Mouse (Mus musculus): ENCODE measurements around the gene 2310057N15Rik. TPM values are rescaled to one million over a fixed set of nuclear protein-coding genes. Genes with fewer than 3 reads are reported as not detected.
"Not testable (repeated sequence)": the region's sequence is repeated elsewhere in the genome, so short reads cannot be mapped to it uniquely, and the experiment has no call there.

The 2310057N15Rik gene
- total RNA-seq (2021) = not detected

DNA sequence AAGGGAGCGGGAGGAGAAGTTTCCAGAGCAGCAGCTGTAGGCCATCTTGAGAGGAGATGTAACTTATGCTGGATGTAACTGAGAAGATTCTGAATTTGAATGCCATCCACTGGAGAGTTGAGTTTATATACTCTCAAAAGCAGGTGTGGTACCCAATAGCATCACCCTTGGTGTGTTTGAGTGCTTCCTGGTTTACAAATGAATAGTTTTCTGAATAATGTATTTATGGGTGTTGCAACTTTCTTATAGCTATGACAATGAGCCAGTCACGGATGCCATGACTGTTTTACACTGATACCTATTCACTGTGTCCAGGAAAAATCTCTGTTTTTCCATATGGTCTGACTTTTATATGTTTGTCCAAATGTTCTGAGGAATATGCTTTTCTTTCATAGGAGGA lies at the start of gene 2310057N15Rik:
Gene 2310057N15Rik, minus strand, starts transcription at position 101 of the 400 bp plus-strand sequence.
- no peak for DNase-seq (ENCODE audit: low spot score in 2 of 2)
- intact Hi-C loops (cut with DNase I) = no loop called here

DNA sequence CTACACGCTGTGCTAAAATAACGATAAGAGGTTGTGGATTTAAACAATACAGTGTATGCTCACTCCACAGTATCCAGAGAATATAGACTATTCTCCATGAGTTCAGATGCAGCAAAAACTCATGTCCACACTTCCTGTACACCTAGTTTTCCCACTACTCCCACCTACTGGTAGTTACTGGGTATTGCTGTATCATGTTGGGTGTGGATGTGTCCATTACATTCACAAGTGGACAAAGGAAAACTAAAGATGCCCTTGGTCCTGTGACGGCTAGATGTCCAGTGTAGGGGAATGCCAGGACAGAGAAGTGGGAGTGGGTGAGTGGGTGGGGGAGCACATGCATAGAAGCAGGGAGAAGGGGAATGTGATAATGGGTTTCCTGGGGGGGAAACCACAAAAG lies 49.7 kb upstream of the 2310057N15Rik start:
- intact Hi-C loops (cut with DNase I) = loop anchor here (10.0 kb wide), 1 partner anchor 449 kb away; no protein-coding TSS in a partner anchor
- DNase-seq (ENCODE audit: low spot score in 2 of 2) = no peak

DNA sequence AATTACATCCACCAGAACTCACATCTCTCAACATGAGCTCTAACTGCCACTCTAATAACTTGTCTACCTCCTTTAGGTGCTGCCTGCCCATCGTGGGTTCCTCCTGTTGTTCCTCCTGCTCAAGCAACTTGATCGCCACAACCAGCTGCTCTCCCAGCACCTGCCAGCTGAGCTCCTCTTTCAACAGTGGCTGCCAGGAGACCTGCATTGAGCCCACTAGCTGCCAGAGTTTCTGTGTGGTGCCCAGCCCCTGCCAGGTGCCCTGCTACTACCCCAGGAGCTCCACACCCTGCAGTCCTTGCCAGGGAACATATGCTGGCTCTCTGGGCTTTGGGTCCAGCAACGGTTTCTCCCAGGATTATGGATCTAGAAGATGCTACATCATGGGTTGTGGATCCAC lies 46.1 kb upstream of the 2310057N15Rik start, which contains the start of gene Krtap15:
Gene Krtap15, plus strand, starts transcription at position 150 of the 400 bp plus-strand sequence.
- intact Hi-C loops (cut with DNase I) = loop anchor here (10.0 kb wide), 1 partner anchor 445 kb away; no protein-coding TSS in a partner anchor
- no peak for DNase-seq (ENCODE audit: low spot score in 2 of 2)

DNA sequence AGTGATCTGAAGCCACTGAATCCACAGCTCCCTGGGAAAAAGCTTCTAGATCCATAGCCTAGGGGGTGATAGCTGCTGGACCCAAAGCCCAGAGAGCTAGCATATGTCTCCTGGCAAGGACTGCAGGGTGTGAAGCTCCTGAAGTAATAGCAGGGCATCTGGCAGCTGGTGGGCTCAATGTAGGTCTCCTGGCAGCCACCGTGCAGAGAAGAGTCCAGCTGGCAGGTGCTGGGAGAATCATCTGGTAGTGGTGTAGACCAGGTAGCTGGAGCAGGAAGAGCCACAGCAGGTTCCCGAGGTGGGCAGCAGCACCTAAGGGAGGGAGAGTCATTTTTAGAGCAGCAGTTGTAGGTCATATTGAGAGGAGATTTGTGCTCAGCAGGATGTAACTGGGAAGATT lies 37.8 kb upstream of the 2310057N15Rik start, which contains the start of gene Gm20741:
Gene Gm20741, minus strand, starts transcription at position 394 of the 400 bp plus-strand sequence.
- no peak for DNase-seq (ENCODE audit: low spot score in 2 of 2)
- intact Hi-C loops (cut with DNase I) = no loop called here

DNA sequence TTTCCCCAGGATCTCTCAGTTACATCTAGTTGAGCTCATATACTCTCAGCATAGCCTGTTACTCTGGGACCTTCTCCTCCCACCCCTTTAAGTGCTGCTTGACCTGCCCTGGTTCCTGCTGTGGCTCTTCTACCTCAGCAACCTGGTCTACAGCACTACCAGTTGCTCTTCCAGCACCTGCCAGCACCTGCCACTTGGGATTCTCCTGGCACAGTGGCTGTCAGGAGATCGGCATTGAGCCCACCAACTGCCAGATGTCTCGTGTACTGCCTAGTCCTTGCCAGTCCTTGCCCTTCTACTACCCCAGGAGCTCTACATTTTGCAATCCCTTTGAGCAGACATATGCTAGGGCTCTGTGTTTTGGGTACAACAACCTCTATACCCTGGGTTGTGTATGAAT lies 12.8 kb upstream of the 2310057N15Rik start:
- no peak for DNase-seq (ENCODE audit: low spot score in 2 of 2)
- intact Hi-C loops (cut with DNase I) = no loop called here

DNA sequence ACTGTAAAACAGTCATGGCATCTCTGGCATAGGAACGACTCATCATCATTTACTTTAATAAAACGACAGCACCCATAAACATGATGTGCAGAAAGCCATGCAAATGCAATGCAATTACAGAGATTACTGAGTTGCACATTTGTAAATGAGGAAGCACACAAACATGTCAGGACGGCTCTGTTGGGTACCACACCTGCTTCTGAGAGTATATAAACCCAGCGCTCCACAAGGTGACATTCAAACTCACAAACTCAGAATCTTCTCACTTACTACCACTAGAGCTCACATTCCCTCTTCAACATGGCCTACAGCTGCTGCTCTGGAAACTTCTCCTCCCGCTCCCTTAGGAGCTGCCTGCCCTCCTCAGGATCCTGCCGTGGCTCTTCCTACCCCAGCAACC lies 3.6 kb upstream of the 2310057N15Rik start, which contains the start of gene Gm5965:
Gene Gm5965, plus strand, starts transcription at position 301 of the 400 bp plus-strand sequence.
- intact Hi-C loops (cut with DNase I) = no loop called here
- no peak for DNase-seq (ENCODE audit: low spot score in 2 of 2)

DNA sequence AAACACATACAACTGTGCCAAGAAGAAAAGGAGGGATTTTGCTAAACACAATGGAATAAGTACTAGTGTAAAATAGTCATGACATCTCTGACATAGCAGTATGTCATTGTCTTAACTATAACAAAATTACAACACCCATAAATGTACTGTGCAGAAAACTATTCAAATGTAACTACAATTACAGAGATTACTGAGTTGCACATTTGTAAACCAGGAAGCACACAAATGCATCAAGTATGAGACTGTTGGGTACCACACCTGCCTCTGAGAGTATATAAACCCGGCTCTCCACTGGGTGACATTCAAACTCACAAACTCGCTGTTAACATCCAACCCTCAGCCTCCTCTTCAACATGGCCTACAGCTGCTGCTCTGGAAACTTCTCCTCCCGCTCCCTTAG lies 15.5 kb downstream of the 2310057N15Rik start, which contains the start of gene 2310034C09Rik:
Gene 2310034C09Rik, plus strand, starts transcription at position 301 of the 400 bp plus-strand sequence.
- DNase-seq (ENCODE audit: low spot score in 2 of 2); intact Hi-C loops (cut with DNase I): not testable (repeated sequence)

DNA sequence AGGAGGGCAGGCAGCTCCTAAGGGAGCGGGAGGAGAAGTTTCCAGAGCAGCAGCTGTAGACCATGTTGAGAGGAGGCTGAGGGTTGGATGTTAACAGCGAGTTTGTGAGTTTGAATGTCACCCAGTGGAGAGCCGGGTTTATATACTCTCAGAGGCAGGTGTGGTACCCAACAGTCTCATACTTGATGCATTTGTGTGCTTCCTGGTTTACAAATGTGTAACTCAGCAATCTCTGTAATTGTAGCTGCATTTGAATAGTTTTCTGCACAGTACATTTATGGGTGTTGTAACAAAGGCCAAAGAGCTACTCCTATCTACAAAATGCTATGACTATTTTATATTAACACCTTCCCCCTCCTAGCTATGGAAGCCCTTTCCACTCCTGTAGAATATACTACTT lies 22.5 kb downstream of the 2310057N15Rik start, which contains the start of gene Krtap13:
Gene Krtap13, minus strand, starts transcription at position 101 of the 400 bp plus-strand sequence.
- intact Hi-C loops (cut with DNase I); DNase-seq (ENCODE audit: low spot score in 2 of 2): not testable (repeated sequence)

DNA sequence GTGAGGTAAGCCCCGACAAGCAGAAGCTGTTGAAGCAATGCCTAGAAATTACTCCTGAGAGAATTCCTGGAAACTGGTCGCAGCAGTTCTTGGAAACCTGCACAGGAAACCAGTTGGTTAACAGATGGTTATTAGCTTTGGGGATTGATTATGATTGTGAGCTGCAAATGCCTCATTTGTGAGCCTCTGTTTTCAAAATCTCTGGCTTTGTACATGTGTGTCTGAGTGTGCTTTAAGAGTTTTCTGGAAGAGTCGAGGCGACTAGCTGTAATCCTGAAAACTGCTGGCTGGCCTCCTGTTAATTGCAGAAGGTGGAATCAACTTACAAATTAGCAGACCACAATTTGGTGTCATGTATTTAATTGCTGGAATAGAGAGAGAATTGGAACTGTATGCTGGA lies 26.1 kb downstream of the 2310057N15Rik start:
- no peak for DNase-seq (ENCODE audit: low spot score in 2 of 2)
- intact Hi-C loops (cut with DNase I) = no loop called here

DNA sequence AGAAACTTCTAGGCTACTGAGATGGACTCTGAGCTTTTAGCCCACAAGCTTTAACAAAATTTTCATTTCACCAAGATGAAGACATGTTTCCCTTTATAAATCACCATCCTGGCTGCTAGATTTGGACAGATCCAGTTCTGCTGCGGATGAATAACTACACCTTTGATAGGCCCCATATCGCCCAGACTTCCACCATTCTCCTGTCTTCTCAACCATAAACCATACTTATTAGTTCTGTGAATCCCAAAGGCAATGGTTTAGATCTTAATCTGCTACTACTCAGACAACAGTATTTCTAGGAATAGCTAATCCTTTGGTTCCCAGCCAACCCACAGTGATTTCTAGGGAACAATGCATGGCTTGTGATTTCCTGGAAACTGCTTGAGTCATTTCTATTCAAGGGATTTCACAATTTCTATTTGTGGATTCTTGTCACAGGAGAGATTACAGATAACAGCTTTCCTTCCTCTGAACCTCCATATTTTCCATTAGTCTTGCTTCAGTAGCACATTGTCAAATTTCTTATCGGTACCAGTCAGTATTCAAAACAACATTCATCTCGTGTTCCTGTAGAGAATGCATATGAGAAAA lies 29.2 kb downstream of the 2310057N15Rik start:
- no peak for DNase-seq (ENCODE audit: low spot score in 2 of 2)
- intact Hi-C loops (cut with DNase I) = no loop called here

DNA sequence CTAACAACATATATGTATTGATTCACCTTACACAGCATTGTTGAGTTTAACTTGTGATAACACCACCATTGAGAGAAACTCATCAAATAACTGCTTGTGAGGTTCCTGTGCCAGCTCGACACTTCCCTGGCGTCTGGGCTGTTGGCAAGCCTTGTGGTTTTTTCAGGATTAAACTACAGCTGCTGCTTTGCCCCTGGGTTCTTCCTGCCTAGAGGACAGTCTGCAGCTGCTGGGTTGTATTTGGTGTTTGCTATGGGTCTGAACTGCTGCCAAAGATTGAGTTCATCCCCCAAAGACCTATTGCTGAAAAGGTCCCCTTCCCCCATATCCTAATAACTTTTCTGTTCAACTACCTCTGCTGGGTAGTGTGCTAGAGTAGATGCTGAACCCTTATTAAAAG lies 38.6 kb downstream of the 2310057N15Rik start:
- intact Hi-C loops (cut with DNase I) = no loop called here
- no peak for DNase-seq (ENCODE audit: low spot score in 2 of 2)

DNA sequence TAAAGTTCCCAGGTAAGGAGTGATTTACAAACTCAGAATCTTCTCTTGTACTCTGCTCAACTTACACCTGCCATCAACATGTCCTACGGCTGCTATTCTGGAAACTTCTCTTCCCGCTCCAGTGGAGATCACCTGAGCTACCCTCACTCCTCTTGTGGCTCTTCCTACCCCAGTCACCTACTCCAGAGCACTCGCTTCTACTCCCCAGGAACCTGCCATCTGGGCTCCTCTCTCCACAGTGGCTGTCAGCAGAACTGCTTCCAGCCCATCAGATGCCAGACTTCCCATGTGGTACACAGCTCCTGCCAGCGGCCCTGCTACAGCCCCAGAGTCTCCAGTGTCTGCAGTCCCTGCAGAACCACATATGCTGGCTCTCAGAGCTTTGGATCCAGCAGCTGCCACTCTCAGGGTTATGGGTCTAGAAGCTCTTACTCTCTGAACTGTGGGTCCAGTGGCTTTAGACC lies 45.2 kb downstream of the 2310057N15Rik start, which contains the start of gene Krtap13-1:
Gene Krtap13-1, plus strand, starts transcription at position 51 of the 464 bp plus-strand sequence.
- intact Hi-C loops (cut with DNase I) = no loop called here
- no peak for DNase-seq (ENCODE audit: low spot score in 2 of 2)

Other genes with a start within 250 kb of the 2310057N15Rik start
- not detected for gene Cldn8, start 211.0 kb downstream of the 2310057N15Rik start, total RNA-seq (2021)
- gene Krtap24-1, start 161.9 kb downstream of the 2310057N15Rik start, total RNA-seq (2021) = not detected
- not detected for gene 2310079G19Rik, start 146.5 kb downstream of the 2310057N15Rik start, total RNA-seq (2021)
- not detected for gene Krtap26-1, start 126.4 kb downstream of the 2310057N15Rik start, total RNA-seq (2021)
- gene Krtap27-1, start 102.5 kb downstream of the 2310057N15Rik start, total RNA-seq (2021) = not detected
- gene 2310061N02Rik, start 66.2 kb downstream of the 2310057N15Rik start, total RNA-seq (2021) = not detected
- not detected for gene Krtap13-1, start 45.3 kb downstream of the 2310057N15Rik start, total RNA-seq (2021)
- gene Krtap13, start 22.6 kb downstream of the 2310057N15Rik start, total RNA-seq (2021) = not detected
- gene 2310034C09Rik, start 15.4 kb downstream of the 2310057N15Rik start, total RNA-seq (2021) = not detected
- gene Gm5965, start 3.7 kb upstream of the 2310057N15Rik start, total RNA-seq (2021) = not detected
- gene Gm20741, start 38.0 kb upstream of the 2310057N15Rik start, total RNA-seq (2021) = not detected
- not detected for gene Krtap15, start 46.0 kb upstream of the 2310057N15Rik start, total RNA-seq (2021)
- not detected for gene Krtap14, start 51.9 kb upstream of the 2310057N15Rik start, total RNA-seq (2021)
- not detected for gene Krtap19-1, start 95.2 kb upstream of the 2310057N15Rik start, total RNA-seq (2021)
- gene Krtap19-2, start 100.1 kb upstream of the 2310057N15Rik start, total RNA-seq (2021) = not detected
- not detected for gene Krtap19-3, start 103.8 kb upstream of the 2310057N15Rik start, total RNA-seq (2021)
- not detected for gene Krtap19-4, start 110.9 kb upstream of the 2310057N15Rik start, total RNA-seq (2021)
- not detected for gene Krtap19-5, start 122.3 kb upstream of the 2310057N15Rik start, total RNA-seq (2021)
- not detected for gene Krtap19-9b, start 158.1 kb upstream of the 2310057N15Rik start, total RNA-seq (2021)
- not detected for gene Krtap16-3, start 188.7 kb upstream of the 2310057N15Rik start, total RNA-seq (2021)
- gene Krtap22-2, start 236.6 kb upstream of the 2310057N15Rik start, total RNA-seq (2021) = not detected
- not detected for gene Gm10229, start 241.1 kb upstream of the 2310057N15Rik start, total RNA-seq (2021)

All from left cerebral cortex, postnatal 36 days (tissue).